Mouse (Mus musculus) CH12.LX (cell line): ENCODE results near the gene Scn3b.

Experiments
- CHD1 ChIP-seq: IDR thresholded peaks from 2 replicates; pipeline ENCODE4 v1.6.1; 2012; ENCODE audit warnings: low read depth, low read length, improper control_type of control experiment, inconsistent platforms
- CTCF ChIP-seq, 2 experiments: IDR thresholded peaks in 1 of 2; conservative IDR thresholded peaks in 1 of 2; 2 replicates each; pipeline ENCODE4 v1.5.1; 2011 to 2012; ENCODE audit warnings: low read depth in 2 of 2, low read length in 2 of 2, improper control_type of control experiment in 1 of 2, inconsistent platforms in 1 of 2, mild to moderate bottlenecking in 1 of 2, moderate library complexity in 1 of 2
- GABPA ChIP-seq: IDR thresholded peaks from 2 replicates; pipeline ENCODE4 v1.6.1; 2012; ENCODE audit warnings: low read depth, low read length, improper control_type of control experiment, inconsistent platforms; ENCODE audit not compliant: insufficient replicate concordance
- HCFC1 ChIP-seq: IDR thresholded peaks from 2 replicates; pipeline ENCODE4 v1.6.1; 2012; ENCODE audit warnings: low read depth, mild to moderate bottlenecking, inconsistent platforms, low read length, improper control_type of control experiment
- JUND ChIP-seq: conservative IDR thresholded peaks from 2 replicates; pipeline ENCODE4 v1.6.1; 2011; ENCODE audit warnings: low read depth, low read length, improper control_type of control experiment
- NELFE ChIP-seq: IDR thresholded peaks from 2 replicates; pipeline ENCODE4 v1.6.1; 2011; ENCODE audit warnings: low read depth, low read length, improper control_type of control experiment
- POLR2A ChIP-seq: IDR thresholded peaks from 2 replicates; pipeline ENCODE4 v1.6.1; 2011; ENCODE audit warnings: low read depth, mild to moderate bottlenecking, improper control_type of control experiment, low read length
- POLR2AphosphoS2 ChIP-seq: IDR thresholded peaks from 2 replicates; pipeline ENCODE4 v1.6.1; 2011; ENCODE audit warnings: low read depth, low read length, improper control_type of control experiment
- RAD21 ChIP-seq: IDR thresholded peaks from 2 replicates; pipeline ENCODE4 v1.6.1; 2011; ENCODE audit warnings: low read depth, mild to moderate bottlenecking, low read length, improper control_type of control experiment, moderate library complexity
- TCF12 ChIP-seq: IDR thresholded peaks from 2 replicates; pipeline ENCODE4 v1.6.1; 2014; ENCODE audit warnings: low read depth, mild to moderate bottlenecking, inconsistent platforms, low read length, improper control_type of control experiment
- USF1 ChIP-seq: IDR thresholded peaks from 2 replicates; pipeline ENCODE4 v1.6.1; 2014; ENCODE audit warnings: low read depth, mild to moderate bottlenecking, inconsistent platforms, low read length, improper control_type of control experiment
- ZC3H11A ChIP-seq: IDR thresholded peaks from 2 replicates; pipeline ENCODE4 v1.6.1; 2012; ENCODE audit warnings: low read depth, mild to moderate bottlenecking, inconsistent platforms, low read length, improper control_type of control experiment
- ZMIZ1 ChIP-seq: IDR thresholded peaks from 2 replicates; pipeline ENCODE4 v1.6.1; 2012; ENCODE audit warnings: low read depth, mild to moderate bottlenecking, inconsistent platforms, low read length, improper control_type of control experiment

- TF ChIP-seq CHD1 (no peak), CTCF (conservative IDR thresholded peaks at IDR 0.05 in 1 of 2, IDR thresholded peaks at IDR 0.05 in 1 of 2; ENCODE audit: low read depth in 2 of 2, low read length in 2 of 2) (no peak), POLR2AphosphoS2 (no peak), ZC3H11A (no peak), USF1 (no peak), HCFC1 (no peak), RAD21 (no peak), TCF12 (no peak), GABPA (no peak), POLR2A (no peak), JUND (no peak), NELFE (no peak), ZMIZ1 (no peak)
Observed at GRCm38 (mm10) chr9:40322372-40322771, 53.4 kb downstream of the Scn3b start.
